Mouse (Mus musculus): ENCODE measurements around the gene Olfr39. TPM values are rescaled to one million over a fixed set of nuclear protein-coding genes. Genes with fewer than 3 reads are reported as not detected.
"Not testable (repeated sequence)": the region's sequence is repeated elsewhere in the genome, so short reads cannot be mapped to it uniquely, and the experiment has no call there.

The Olfr39 gene
- not detected in 2 replicates for polyA plus RNA-seq (2015; fragmentation: Nextera tagmentation; extraction: Ambion mirVana)

DNA sequence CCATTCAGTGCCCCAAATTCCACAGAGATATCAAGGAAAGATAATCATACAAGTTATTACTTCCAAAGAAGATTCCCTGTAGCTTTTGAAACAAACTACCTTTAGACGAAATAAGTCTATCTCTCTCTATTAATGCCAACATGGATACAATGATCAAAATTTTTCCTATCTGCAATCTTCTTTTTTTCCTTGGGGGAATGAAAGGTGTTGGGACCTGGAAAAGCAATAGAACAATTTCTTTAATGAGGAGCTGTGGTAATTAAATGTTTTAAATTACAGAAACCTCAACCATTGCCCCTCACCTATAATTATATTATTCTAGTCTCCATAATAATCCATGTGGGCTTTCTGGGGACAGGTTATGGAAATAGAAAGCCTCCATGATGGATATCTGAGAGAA lies at the start of gene Olfr39:
TSS of gene Olfr39 (plus strand) at position 301 of the 400 bp plus-strand sequence.
- no peak within 1 kb of the TSS for H3K4me3 ChIP-seq
- 82% methylated on average over 1 of the region's 1 CpGs for WGBS
- H3K4me1 ChIP-seq (replicated peaks): no peaks in the 10 kb centered on the region
- no peaks in the 10 kb centered on the region for H3K36me3 ChIP-seq
- H3K4me2 ChIP-seq: no peak within 1 kb of the TSS
- no peak within 1 kb of the TSS for H3K27ac ChIP-seq (replicated peaks)
- no peaks in the 10 kb centered on the region for H3K9me3 ChIP-seq
- no peak within 1 kb of the TSS for H3K9ac ChIP-seq
- H3K27me3 ChIP-seq: no peaks in the 10 kb centered on the region
- ATAC-seq (ENCODE audit: low read depth): no peak

DNA sequence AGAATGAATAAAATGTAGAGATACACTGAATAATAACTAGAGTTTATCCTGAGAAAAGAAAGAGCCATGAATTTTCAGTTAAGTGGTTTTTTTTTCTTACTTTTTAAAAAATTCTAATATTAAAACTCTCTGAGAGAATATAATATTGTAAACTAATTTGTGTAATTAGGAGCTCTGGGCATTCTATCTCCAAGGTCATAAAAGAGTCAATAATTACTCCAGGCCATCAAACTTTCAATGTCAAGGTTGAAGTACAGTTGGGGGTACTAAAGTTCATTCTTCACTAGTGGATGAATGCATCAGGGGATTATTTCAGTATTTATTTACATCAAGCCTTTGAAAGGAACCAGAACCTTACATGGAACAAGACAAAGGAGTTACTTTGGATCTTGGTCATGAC lies 45.3 kb upstream of the Olfr39 start, which contains the start of gene Olfr872:
TSS of gene Olfr872 (plus strand) at position 301 of the 400 bp plus-strand sequence.
- no peak within 1 kb of the TSS for H3K27ac ChIP-seq (replicated peaks)
- ATAC-seq (ENCODE audit: low read depth): no peak
- no peaks in the 10 kb centered on the region for H3K27me3 ChIP-seq
- no peaks in the 10 kb centered on the region for H3K9me3 ChIP-seq
- no peak within 1 kb of the TSS for H3K4me3 ChIP-seq
- no peak within 1 kb of the TSS for H3K9ac ChIP-seq
- no peak within 1 kb of the TSS for H3K4me2 ChIP-seq
- H3K36me3 ChIP-seq: no peaks in the 10 kb centered on the region
- no peaks in the 10 kb centered on the region for H3K4me1 ChIP-seq (replicated peaks)

DNA sequence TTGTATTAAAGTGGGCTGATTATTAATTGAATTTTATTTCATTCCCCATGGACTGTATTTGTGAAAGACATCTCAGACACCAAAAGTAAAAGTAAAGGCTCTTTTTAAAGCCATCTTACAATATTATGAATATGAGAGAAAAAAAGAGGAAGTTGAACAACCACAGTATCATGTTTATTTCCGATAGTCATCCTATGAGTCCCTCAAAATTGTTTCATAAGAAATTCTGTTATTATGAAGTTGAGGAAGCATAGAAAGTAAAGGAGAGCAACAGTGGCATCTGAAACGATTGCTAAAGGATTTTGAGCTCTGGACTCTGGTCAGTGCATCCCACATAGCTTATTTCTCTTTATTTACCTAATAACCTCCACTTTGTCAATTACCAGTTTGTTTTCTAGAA lies 44.8 kb upstream of the Olfr39 start:
- Histone ChIP-seq H3K9ac (no peak overlapping the region), H3K27ac (replicated peaks) (no peak overlapping the region), H3K9me3 (no peaks in the 10 kb centered on the region), H3K4me3 (no peak overlapping the region), H3K4me1 (replicated peaks) (no peaks in the 10 kb centered on the region), H3K4me2 (no peak overlapping the region), H3K36me3 (no peaks in the 10 kb centered on the region), H3K27me3 (no peaks in the 10 kb centered on the region)
- no peak for ATAC-seq (ENCODE audit: low read depth)
- WGBS: 76% methylated on average over 2 of the region's 2 CpGs

DNA sequence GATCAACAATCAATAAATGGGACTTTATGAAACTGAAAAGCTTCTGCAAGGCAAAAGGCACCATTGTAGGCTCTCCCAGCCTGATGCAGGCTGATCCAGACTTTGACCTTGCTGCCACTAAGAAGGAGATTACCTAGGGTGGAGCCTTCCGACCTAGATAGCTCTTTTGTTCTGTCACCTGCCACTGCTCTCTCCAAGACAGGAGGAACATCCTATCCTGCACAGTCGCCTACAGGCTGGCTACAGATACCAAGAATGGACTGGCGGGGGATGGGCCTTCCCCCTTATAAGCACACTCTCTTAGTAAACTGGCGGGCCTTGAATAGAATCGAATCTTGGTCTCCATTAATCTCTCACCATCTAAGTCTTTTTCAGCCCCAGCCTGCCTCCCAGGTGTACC lies 13.4 kb downstream of the Olfr39 start:
- not testable (repeated sequence) for H3K4me2 ChIP-seq; H3K36me3 ChIP-seq; H3K27me3 ChIP-seq; H3K4me3 ChIP-seq; H3K9me3 ChIP-seq; H3K9ac ChIP-seq; ATAC-seq (ENCODE audit: low read depth); H3K4me1 ChIP-seq (replicated peaks); H3K27ac ChIP-seq (replicated peaks)
- WGBS: 84% methylated on average over 5 of the region's 5 CpGs

DNA sequence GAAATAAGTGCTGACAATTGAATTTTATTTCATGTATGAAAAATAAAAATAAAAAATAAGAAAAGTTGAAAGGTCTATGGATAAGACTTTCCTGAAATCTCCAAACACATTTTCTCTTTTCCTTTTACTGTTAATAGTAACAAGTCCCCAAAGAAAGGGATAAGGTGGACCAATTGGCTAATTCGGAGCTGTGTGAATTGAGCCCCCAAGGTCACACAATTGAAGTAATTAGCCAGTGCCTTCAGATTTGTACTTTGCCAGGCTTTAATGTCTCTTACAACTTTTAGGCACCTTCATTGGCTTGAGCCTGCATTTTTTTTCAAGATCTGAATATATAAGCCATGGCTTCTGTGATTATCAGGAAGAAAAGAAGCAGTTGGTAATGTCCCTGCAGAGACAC lies 16.1 kb downstream of the Olfr39 start, which contains the start of gene Olfr873:
TSS of gene Olfr873 (plus strand) at position 301 of the 400 bp plus-strand sequence.
- Histone ChIP-seq H3K9ac (no peak within 1 kb of the TSS), H3K4me3 (no peak within 1 kb of the TSS), H3K4me2 (no peak within 1 kb of the TSS), H3K27ac (replicated peaks) (no peak within 1 kb of the TSS), H3K4me1 (replicated peaks) (no peaks in the 10 kb centered on the region), H3K27me3 (no peaks in the 10 kb centered on the region), H3K36me3 (no peaks in the 10 kb centered on the region), H3K9me3 (peaks cover 6% of the 10 kb centered on the region; the same call in 1 of the 2 replicates)
- 95% methylated on average over 1 of the region's 1 CpGs for WGBS
- no peak for ATAC-seq (ENCODE audit: low read depth)

DNA sequence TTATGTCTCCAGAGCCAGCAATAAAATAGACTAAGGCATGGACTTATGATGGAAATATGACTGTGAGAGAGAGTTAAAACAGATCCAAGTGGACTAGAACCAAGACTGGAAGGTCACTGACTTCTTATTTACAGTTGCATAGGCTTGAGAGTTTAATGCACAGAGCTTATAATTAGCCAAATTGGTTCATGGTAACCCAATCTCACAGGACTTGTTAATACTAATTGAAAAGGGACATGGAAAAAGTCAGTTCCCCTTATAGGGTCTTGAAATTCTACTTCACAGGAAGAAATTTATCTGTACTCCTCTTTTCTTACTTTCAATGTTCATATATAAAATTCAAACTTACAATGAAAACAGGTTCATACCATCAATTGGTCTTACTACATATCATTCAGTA lies 53.8 kb downstream of the Olfr39 start, which contains the start of gene Olfr18:
TSS of gene Olfr18 (minus strand) at position 101 of the 400 bp plus-strand sequence.
- no peaks in the 10 kb centered on the region for H3K9me3 ChIP-seq
- H3K9ac ChIP-seq: no peak within 1 kb of the TSS
- no peak within 1 kb of the TSS for H3K27ac ChIP-seq (replicated peaks)
- H3K4me3 ChIP-seq: no peak within 1 kb of the TSS
- H3K27me3 ChIP-seq: no peaks in the 10 kb centered on the region
- H3K4me1 ChIP-seq (replicated peaks): no peaks in the 10 kb centered on the region
- H3K4me2 ChIP-seq: no peak within 1 kb of the TSS
- no peaks in the 10 kb centered on the region for H3K36me3 ChIP-seq
- no peak for ATAC-seq (ENCODE audit: low read depth)

Other genes with a start within 250 kb of the Olfr39 start
- not detected in 2 replicates for gene Olfr867, start 224.8 kb upstream of the Olfr39 start, polyA plus RNA-seq (2015; fragmentation: Nextera tagmentation; extraction: Ambion mirVana)
- gene Olfr868, start 183.7 kb upstream of the Olfr39 start, polyA plus RNA-seq (2015; fragmentation: Nextera tagmentation; extraction: Ambion mirVana): not detected in 2 replicates
- not detected in 2 replicates for gene Olfr869, start 153.3 kb upstream of the Olfr39 start, polyA plus RNA-seq (2015; fragmentation: Nextera tagmentation; extraction: Ambion mirVana)
- not detected in 2 replicates for gene Olfr870, start 108.3 kb upstream of the Olfr39 start, polyA plus RNA-seq (2015; fragmentation: Nextera tagmentation; extraction: Ambion mirVana)
- gene Olfr871, start 70.1 kb upstream of the Olfr39 start, polyA plus RNA-seq (2015; fragmentation: Nextera tagmentation; extraction: Ambion mirVana): not detected in 2 replicates
- not detected in 2 replicates for gene Olfr872, start 45.2 kb upstream of the Olfr39 start, polyA plus RNA-seq (2015; fragmentation: Nextera tagmentation; extraction: Ambion mirVana)
- gene Olfr873, start 16.2 kb downstream of the Olfr39 start, polyA plus RNA-seq (2015; fragmentation: Nextera tagmentation; extraction: Ambion mirVana): not detected in 2 replicates
- gene Olfr18, start 53.7 kb downstream of the Olfr39 start, polyA plus RNA-seq (2015; fragmentation: Nextera tagmentation; extraction: Ambion mirVana): 0.13 TPM in 1 of 2 replicates, not detected in the other
- 33.4 and 39.7 TPM in 2 replicates for gene Zfp560, start 102.8 kb downstream of the Olfr39 start, polyA plus RNA-seq (2015; fragmentation: Nextera tagmentation; extraction: Ambion mirVana)
- 15.2 and 15.3 TPM in 2 replicates for gene Zfp26, start 177.8 kb downstream of the Olfr39 start, polyA plus RNA-seq (2015; fragmentation: Nextera tagmentation; extraction: Ambion mirVana)
- 29.3 and 30.4 TPM in 2 replicates for gene Zfp426, start 210.4 kb downstream of the Olfr39 start, polyA plus RNA-seq (2015; fragmentation: Nextera tagmentation; extraction: Ambion mirVana)
- 107 and 129 TPM in 2 replicates for gene Zfp266, start 239.1 kb downstream of the Olfr39 start, polyA plus RNA-seq (2015; fragmentation: Nextera tagmentation; extraction: Ambion mirVana)

Data from neural tube, embryonic 13.5 days (tissue).